Mouse (Mus musculus) lung, embryonic 16.5 days (tissue): ENCODE measurements at regions not wholly inside any gene's neighbourhood (a gene's known extent, or its start where the extent isn't known, plus 50 kb on each side); places are given as distances from the start of the nearest gene placed in this dataset.
"Not testable (repeated sequence)": the region's sequence is repeated elsewhere in the genome, so short reads cannot be mapped to it uniquely, and the experiment has no call there.

Source experiments
- ATAC-seq: fragments of 200-750 bp; cut with Nextera tagmentation; 2 replicates; pipeline ENCODE4 v1.8.0; 2017; ENCODE audit warnings: low read depth, mild to moderate bottlenecking, moderate library complexity
- H3K27ac ChIP-seq: fragments of 300-500 bp; sonication (generic); 2 replicates; pipeline ENCODE4 v1.5.1; 2014; ENCODE audit warnings: mild to moderate bottlenecking, control low read depth, low read length
- H3K27me3 ChIP-seq: fragments of 300-500 bp; sonication (generic); 2 replicates; pipeline ENCODE4 v1.6.1; 2014; ENCODE audit warnings: low read depth, low read length, mixed read lengths; ENCODE audit not compliant: control insufficient read depth, insufficient read depth
- H3K36me3 ChIP-seq: fragments of 300-500 bp; sonication (generic); 2 replicates; pipeline ENCODE4 v1.6.1; 2014; ENCODE audit warnings: low read length; ENCODE audit not compliant: control insufficient read depth, insufficient read depth
- H3K4me1 ChIP-seq: fragments of 300-500 bp; sonication (generic); replicated peaks from 2 replicates; pipeline ENCODE4 v1.6.1; 2014; ENCODE audit warnings: low read length, mixed read lengths; ENCODE audit not compliant: control insufficient read depth, insufficient read depth
- H3K4me2 ChIP-seq: fragments of 300-500 bp; sonication (generic); 2 replicates; pipeline ENCODE4 v1.6.1; 2014; ENCODE audit warnings: low read depth, low read length, control low read depth
- H3K4me3 ChIP-seq: fragments of 300-500 bp; sonication (generic); 2 replicates; pipeline ENCODE4 v1.5.1; 2014; ENCODE audit warnings: mild to moderate bottlenecking, low read length, control low read depth
- H3K9ac ChIP-seq: fragments of 300-500 bp; sonication (generic); 2 replicates; pipeline ENCODE4 v1.6.1; 2014; ENCODE audit warnings: low read length, control low read depth
- H3K9me3 ChIP-seq: fragments of 300-500 bp; sonication (generic); 2 replicates; pipeline ENCODE4 v1.6.1; 2016; ENCODE audit warnings: low read length; ENCODE audit not compliant: control insufficient read depth
- WGBS: fragments of 180-500 bp; shearing (Covaris S2); extraction: QIAGEN DNeasy Blood & Tissue Kit; methylation state at CpG from one replicate; pipeline ENCODE4 v1.1.7; 2014; 5-methylcytosine and 5-hydroxymethylcytosine counted together

DNA sequence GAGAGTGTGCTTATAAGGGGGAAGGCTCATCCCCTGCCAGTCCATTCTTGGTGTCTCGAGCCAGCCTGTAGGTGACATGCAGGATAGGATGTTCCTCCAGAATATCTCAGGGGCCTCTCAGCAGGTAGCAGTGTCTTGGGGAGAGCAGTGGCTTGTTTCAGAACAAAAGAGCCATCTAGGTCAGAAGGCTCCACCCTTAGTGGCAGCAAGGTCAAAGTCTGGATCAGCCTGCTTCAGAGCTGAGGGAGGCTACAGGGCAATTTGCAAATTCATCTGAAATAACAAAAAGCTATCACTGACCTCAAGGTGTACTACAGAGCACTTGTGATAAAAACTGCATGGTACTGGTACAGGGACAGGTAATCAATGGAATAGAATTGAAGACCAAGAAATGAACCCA is 1679.5 kb downstream of the Stim2 start:
- ATAC-seq, H3K9ac ChIP-seq, H3K27me3 ChIP-seq, H3K4me2 ChIP-seq, H3K4me1 ChIP-seq, H3K4me3 ChIP-seq, H3K36me3 ChIP-seq, H3K27ac ChIP-seq, H3K9me3 ChIP-seq: not testable (repeated sequence)
- whole genome bisulfite sequencing, result 92% methylated on average over 1 of the region's 1 CpGs

DNA sequence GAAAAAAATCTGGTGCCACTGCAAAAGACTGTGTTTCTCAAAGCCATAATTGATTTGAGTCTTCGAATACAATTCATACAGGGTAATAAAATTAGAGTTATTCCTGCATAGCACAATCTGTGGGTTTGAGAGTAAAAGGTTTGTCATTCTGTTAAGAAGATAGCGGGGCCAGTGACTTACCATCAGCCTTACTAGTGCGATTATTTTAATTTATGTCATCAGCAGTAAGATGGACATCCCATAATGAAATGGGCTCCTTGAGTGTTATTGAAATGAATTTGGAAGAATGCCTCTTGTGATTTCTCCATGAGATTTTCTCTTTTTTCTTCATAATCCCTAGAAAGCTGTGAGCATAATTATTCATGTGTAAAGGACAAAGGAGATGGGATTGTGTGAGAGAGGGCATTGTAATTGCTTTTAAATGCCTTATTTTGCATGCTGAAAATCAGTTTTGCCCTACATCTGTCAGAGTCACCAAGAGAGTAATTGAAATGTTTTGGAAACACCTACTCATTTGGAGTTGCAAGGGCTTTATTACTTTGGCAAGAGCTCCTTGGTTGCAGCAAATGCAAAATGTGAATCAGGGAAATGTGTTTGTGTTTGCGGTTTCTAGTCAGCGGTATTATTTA is 1692.9 kb downstream of the Stim2 start:
- no peak overlapping the region for H3K4me2 ChIP-seq
- H3K4me3 ChIP-seq, result no peak overlapping the region
- ATAC-seq, result no peak
- H3K36me3 ChIP-seq, result no peaks in the 10 kb centered on the region
- H3K9me3 ChIP-seq, result no peaks in the 10 kb centered on the region
- H3K27me3 ChIP-seq, result no peaks in the 10 kb centered on the region
- no peak overlapping the region for H3K9ac ChIP-seq
- no peak overlapping the region for H3K27ac ChIP-seq
- 77% methylated on average over 5 of the region's 5 CpGs for WGBS
- H3K4me1 ChIP-seq, result no peaks in the 10 kb centered on the region

DNA sequence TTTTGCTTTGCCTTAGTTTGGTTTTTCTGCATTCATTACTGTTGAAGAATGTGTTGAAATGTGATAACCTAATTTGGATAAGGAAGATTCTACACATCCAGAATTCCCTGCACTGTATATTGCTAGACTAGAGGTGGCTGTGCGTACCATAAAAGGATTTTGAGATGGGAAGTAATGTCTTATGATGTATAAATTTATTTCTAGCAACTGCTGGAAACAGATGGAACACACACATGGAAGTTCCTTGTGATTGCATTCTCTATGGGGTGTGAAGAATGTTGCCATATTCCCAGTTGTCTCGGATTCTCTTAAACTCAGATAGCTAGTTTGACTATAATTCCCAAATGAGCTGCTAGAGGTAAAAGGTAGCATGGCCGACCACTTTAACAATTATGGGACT is 1706.2 kb downstream of the Stim2 start:
- Histone ChIP-seq H3K4me3 (no peak overlapping the region), H3K27ac (no peak overlapping the region), H3K4me1 (no peaks in the 10 kb centered on the region), H3K36me3 (no peaks in the 10 kb centered on the region), H3K27me3 (no peaks in the 10 kb centered on the region), H3K9me3 (no peaks in the 10 kb centered on the region), H3K4me2 (no peak overlapping the region), H3K9ac (no peak overlapping the region)
- ATAC-seq, result no peak
- WGBS, result 73% methylated on average over 3 of the region's 3 CpGs

DNA sequence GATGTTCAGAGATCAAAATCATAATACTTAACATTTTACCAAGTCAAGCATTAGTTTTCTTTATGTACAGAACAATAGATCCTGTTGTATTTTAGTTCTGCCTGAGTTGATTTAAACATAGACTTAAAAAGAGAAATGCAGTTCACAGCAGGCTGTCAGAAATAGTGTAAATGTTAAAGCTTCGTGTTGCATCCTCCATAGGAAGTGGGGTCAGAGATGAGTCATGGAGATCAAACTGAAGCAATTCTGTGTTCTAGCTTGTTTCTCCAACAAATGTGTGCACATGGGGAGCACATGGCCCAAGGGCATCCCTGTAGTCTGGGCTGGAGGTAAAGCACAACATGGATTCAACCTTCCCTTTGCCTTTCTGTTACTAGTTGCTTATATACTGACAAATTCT is 1713.5 kb downstream of the Stim2 start:
- Histone ChIP-seq H3K27ac (no peak overlapping the region), H3K4me3 (no peak overlapping the region), H3K9ac (no peak overlapping the region), H3K9me3 (no peaks in the 10 kb centered on the region), H3K4me2 (no peak overlapping the region), H3K27me3 (no peaks in the 10 kb centered on the region), H3K4me1 (no peaks in the 10 kb centered on the region), H3K36me3 (no peaks in the 10 kb centered on the region)
- WGBS, result 44% methylated on average over 1 of the region's 1 CpGs
- no peak for ATAC-seq

DNA sequence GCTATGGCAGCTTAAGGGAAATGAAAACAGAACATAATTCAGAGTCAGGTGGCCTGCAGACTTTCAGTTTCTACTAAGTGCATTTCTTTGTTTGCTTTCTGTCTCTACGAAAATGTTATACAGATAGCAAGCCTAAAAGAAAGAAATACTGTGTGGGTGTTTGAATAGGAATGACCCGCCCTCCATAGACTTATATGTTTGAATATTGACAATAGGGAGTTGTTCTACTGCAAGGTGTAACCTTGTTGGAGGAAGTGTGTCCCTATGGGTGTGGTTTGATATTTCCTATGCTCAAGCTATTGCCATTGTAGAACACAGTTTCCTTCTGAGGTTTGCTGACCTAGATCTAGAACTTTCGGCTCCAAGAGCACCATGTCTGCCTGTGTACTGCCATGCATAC is 1736.8 kb downstream of the Stim2 start:
- no peaks in the 10 kb centered on the region for H3K27me3 ChIP-seq
- no peaks in the 10 kb centered on the region for H3K4me1 ChIP-seq
- H3K4me2 ChIP-seq, result no peak overlapping the region
- no peak for ATAC-seq
- H3K4me3 ChIP-seq, result no peak overlapping the region
- no peaks in the 10 kb centered on the region for H3K36me3 ChIP-seq
- WGBS, result 77% methylated on average over 3 of the region's 3 CpGs
- H3K9ac ChIP-seq, result no peak overlapping the region
- H3K27ac ChIP-seq, result no peak overlapping the region
- H3K9me3 ChIP-seq, result no peaks in the 10 kb centered on the region

DNA sequence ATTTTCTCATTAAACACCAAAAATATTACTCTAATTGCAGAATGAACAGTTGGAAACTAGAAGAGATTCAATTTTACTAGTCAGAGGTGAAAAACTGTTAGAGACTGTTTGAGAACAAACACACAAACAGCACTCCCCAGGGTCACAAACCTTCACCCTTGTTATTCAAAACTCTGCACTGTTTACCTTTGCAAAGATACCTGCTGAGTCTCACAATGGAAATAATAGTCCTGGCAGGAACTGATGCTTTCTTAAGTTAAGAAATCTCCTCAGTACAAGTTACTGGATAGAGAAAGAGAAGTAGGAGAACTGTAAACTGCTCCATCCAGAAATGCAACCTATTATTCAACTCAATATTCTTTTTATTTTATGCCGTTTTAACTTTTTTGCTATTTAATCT is 1763.5 kb downstream of the Stim2 start:
- Histone ChIP-seq H3K9me3 (no peaks in the 10 kb centered on the region), H3K27ac (no peak overlapping the region)
- ATAC-seq, result no peak

DNA sequence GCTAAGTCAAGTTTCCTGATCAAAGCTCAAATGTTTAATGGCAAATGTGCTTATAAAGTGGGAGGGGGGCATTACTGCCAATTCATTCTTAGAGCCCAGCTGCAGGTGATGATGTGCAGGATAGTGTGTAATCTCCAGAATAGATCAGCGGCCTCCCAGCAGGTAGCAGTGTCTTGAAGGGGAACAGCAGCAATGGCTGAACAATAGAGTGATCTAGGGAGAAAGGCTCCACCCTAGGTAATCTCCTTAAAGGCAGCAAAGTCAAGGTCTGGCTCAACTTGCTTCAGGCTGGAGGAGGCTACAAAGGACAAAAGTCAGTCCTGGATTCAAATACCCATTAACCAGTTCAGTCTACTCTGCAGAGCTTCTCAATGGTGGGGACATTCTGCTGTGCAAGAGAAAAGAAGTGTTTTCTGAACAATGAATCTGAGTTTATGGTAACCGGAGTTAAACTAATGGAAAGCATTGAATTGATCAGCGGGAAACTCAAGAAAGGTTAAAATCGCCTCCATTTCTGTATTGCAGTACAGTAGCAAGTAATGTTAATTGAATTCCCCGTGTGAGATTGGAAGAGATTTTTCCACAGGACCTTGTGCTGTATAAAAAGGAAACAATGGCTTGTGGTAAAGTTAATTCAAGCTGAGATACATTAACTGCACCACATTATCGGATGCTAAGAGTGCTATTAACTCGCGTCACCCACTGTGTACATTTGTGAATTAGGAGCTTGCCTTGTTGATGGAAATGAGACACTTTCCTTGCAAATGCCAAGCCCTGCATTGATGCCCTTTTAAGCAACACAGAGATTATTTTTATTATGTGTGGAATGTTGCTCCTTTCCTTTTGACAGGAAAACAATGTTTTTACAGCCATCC is 1793.7 kb downstream of the Stim2 start:
- Histone ChIP-seq H3K27ac (no peak overlapping the region), H3K4me1 (no peaks in the 10 kb centered on the region), H3K4me2 (no peak overlapping the region), H3K9ac (no peak overlapping the region), H3K4me3 (no peak overlapping the region), H3K27me3 (no peaks in the 10 kb centered on the region), H3K36me3 (no peaks in the 10 kb centered on the region), H3K9me3 (no peaks in the 10 kb centered on the region)
- 60% methylated on average over 8 of the region's 8 CpGs for WGBS
- no peak for ATAC-seq

More for the DNA sequence above, 1763.5 kb downstream of the Stim2 start:
- Histone ChIP-seq H3K9ac (no peak overlapping the region), H3K36me3 (no peaks in the 10 kb centered on the region), H3K4me3 (no peak overlapping the region), H3K27me3 (no peaks in the 10 kb centered on the region), H3K4me1 (no peaks in the 10 kb centered on the region), H3K4me2 (no peak overlapping the region)
- WGBS, result 91% methylated on average over 1 of the region's 1 CpGs

DNA sequence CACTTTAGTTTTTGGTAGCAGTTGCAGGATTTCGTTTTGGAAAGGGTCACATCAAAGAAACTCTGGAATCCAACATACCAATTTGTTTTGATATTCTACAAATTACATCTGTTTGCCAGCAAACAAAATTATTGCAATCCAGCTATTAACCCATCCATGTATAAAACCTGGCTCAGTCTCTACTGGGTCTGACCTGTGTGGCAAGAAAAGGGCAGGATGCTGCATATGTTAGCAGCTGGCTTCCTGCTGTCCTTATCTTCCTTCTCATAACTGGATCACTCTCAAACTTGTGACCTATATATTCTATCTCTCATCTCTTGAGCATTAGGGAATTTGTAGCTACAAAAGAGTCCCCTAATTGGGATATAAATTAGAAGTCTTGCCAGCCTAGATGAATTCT is 1794.4 kb downstream of the Stim2 start:
- Histone ChIP-seq H3K27me3 (no peaks in the 10 kb centered on the region), H3K4me3 (no peak overlapping the region), H3K27ac (no peak overlapping the region), H3K4me1 (no peaks in the 10 kb centered on the region), H3K9ac (no peak overlapping the region), H3K4me2 (no peak overlapping the region), H3K9me3 (no peaks in the 10 kb centered on the region), H3K36me3 (no peaks in the 10 kb centered on the region)
- peak; percentile 59; the same call in 1 of the 2 replicates for ATAC-seq
- 23% methylated on average over 1 of the region's 1 CpGs for WGBS
